In the genomic region with DNA sequence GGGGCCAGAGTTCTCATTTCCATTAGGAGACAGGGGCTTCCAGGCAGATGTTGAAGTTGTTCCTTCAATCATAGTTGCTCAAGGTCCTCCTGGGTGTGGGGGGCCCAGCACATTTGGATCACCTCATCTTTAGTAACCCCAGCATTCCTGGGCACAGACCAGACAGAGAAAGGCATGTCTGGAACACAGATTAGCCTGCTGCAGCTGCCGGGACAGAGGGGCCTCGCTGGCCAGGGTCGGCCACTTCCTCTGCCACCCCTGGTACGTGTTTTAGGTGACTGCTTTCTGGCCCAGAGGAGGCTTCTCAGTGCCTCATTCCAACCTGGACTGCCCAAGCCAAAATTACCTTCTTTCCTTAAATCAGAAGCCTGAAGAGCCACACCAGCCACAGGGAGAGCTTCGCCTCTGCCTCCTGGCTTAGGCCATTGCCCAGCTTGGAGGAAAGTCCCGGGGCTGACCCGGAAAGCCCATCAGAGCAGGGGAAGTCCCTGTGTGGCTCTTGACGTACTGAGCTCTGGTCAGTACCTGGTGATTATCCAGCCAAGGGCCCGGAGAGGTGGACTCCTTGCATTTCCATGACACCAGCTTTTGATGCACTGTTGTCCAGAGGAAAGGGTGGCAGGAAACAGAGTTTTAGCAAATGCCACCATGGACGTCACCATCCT, we compare ENCODE assay signal across 16 mouse cellular contexts. TPM values are rescaled to one million over a fixed set of nuclear protein-coding genes. Genes with fewer than 3 reads are reported as not detected.
"Had no signal": no experiment of that assay in that cellular context is flagged by ENCODE, and none has a peak within 500 bp of the region (broad histone marks: within the 10 kb centered on the region; RNA-seq: fewer than 3 reads in every experiment).

No protein-coding gene starts in this region.

- H3K27ac ChIP-seq: limb, embryonic 12.5 days; liver, embryonic 14.5 days; midbrain, embryonic 12.5 days; stomach, embryonic 15.5 days had no signal

- H3K4me3 ChIP-seq: limb, embryonic 12.5 days; stomach, embryonic 15.5 days had no signal

- H3K36me3 ChIP-seq: limb, embryonic 12.5 days; midbrain, embryonic 12.5 days; stomach, embryonic 15.5 days had no signal

- H3K27me3 ChIP-seq: stomach, embryonic 15.5 days had no signal

- DNase-seq: kidney, adult 8-10 months; layer of hippocampus, adult 9-11 months; layer of hippocampus, postnatal 36 days; liver; lung, adult 2 months; lung, postnatal 36 days; right cerebral cortex, postnatal 14 days; thymus, adult 2 months; thymus, postnatal 25 days had no signal

RNA-seq across cellular contexts. Expression of gene Ccl22, which starts 39.7 kb away (rescaled TPM):
- polyA plus RNA-seq: kidney, embryonic 16.5 days; limb, embryonic 12.5 days; midbrain, embryonic 12.5 days; midbrain, embryonic 16.5 days; neural tube, embryonic 14.5 days; stomach, embryonic 15.5 days had no signal
